Mouse (Mus musculus): Measurements from ENCODE around the gene Zfp513.

Gene Zfp513

GRCm38 (mm10) chr5:31199893-31200292 is 2.2 kb downstream of the Zfp513 start:
- DNase-seq, result no peak

- no peak for DNase-seq
These were observed 2.7 kb downstream of the Zfp513 start for GRCm38 (mm10) chr5:31199321-31199892.

GRCm38 (mm10) chr5:31198616-31199320 is 3.3 kb downstream of the Zfp513 start:
- no peak for DNase-seq

- DNase-seq, result no peak
These were observed 3.9 kb downstream of the Zfp513 start for GRCm38 (mm10) chr5:31198170-31198569.

GRCm38 (mm10) chr5:31197072-31197471 is 5.0 kb downstream of the Zfp513 start:
- no peak for DNase-seq

GRCm38 (mm10) chr5:31196207-31196606 is 5.9 kb downstream of the Zfp513 start:
- no peak for DNase-seq

- DNase-seq, result no peak
These were observed 6.4 kb downstream of the Zfp513 start for GRCm38 (mm10) chr5:31195671-31196070.

- no peak for DNase-seq
These were observed 7.3 kb downstream of the Zfp513 start for GRCm38 (mm10) chr5:31194486-31195485.

- DNase-seq, result peak; percentile 38
These were observed 8.3 kb downstream of the Zfp513 start for GRCm38 (mm10) chr5:31193631-31194281.

- DNase-seq, result peak; percentile 99
These were observed 9.0 kb downstream of the Zfp513 start, which contains the start of the genes Snx17 and Eif2b4 for GRCm38 (mm10) chr5:31192939-31193630. Snx17 (plus strand) TSS chr5:31193227. Eif2b4 (minus strand) TSS chr5:31193430.

- peak; percentile 78 for DNase-seq
These were observed 9.8 kb downstream of the Zfp513 start for GRCm38 (mm10) chr5:31192045-31192938.

GRCm38 (mm10) chr5:31190201-31190600 is 11.9 kb downstream of the Zfp513 start:
- DNase-seq, result no peak

- no peak for DNase-seq
These were observed 13.8 kb downstream of the Zfp513 start for GRCm38 (mm10) chr5:31188223-31188840.

GRCm38 (mm10) chr5:31183678-31184077 is 18.4 kb downstream of the Zfp513 start:
- peak; percentile 64 for DNase-seq

GRCm38 (mm10) chr5:31181183-31181770 is 20.8 kb downstream of the Zfp513 start:
- DNase-seq, result no peak

- DNase-seq, result peak; percentile 92
These were observed 22.1 kb downstream of the Zfp513 start, which contains the start of the genes Gm29609 and Gtf3c2 for GRCm38 (mm10) chr5:31179766-31180630. Gm29609 (minus strand) TSS chr5:31179911. Gtf3c2 (minus strand) TSS chr5:31180144.

- DNase-seq, result peak; percentile 62
These were observed 22.8 kb downstream of the Zfp513 start for GRCm38 (mm10) chr5:31179301-31179765.

GRCm38 (mm10) chr5:31168630-31169029 is 33.5 kb downstream of the Zfp513 start:
- DNase-seq, result no peak

- DNase-seq, result no peak
These were observed 37.2 kb downstream of the Zfp513 start for GRCm38 (mm10) chr5:31164878-31165277.
